Comparison of ENCODE assay signal across 8 mouse cellular contexts in genomic region chr12:103353538-103353937, GRCm38 (mm10). TPM values are rescaled to one million over a fixed set of nuclear protein-coding genes. Genes with fewer than 3 reads are reported as not detected.
DNase-seq lines count a peak whose midpoint lies in the region; ATAC-seq and TF ChIP-seq lines count a peak whose summit lies in the region.

No protein-coding gene starts in this region.

- H3K4me3 ChIP-seq in lung, embryonic 14.5 days (ENCODE audit: low read depth, low read length), result no peak overlapping the region
- H3K4me3 ChIP-seq in forebrain, embryonic 12.5 days (replicated peaks), result no peak overlapping the region
- peak overlapping the region; percentile 40 for H3K4me3 ChIP-seq in heart, embryonic 15.5 days

- peak; percentile 38 for DNase-seq in lung, embryonic 14.5 days
- no peak for DNase-seq in lung, postnatal 36 days
- DNase-seq in brain, adult 2 months (ENCODE audit: low read depth, low spot score), result peak; percentile 86
- peak; percentile 62 for DNase-seq in lung, postnatal 10 days
- DNase-seq in right cerebral cortex, postnatal 14 days, result peak; percentile 58
- DNase-seq in layer of hippocampus, postnatal 25 days (ENCODE audit: extremely low spot score in 1 of 2, low spot score in 1 of 2), result no peak

- TF ChIP-seq CTCF in lung, embryonic 14.5 days (IDR thresholded peaks at IDR 0.05; ENCODE audit: low read depth), result peak; percentile 54

- ATAC-seq in lung, embryonic 14.5 days (ENCODE audit: insufficient read depth), result peak; percentile 36; the same call in 1 of the 2 replicates
- ATAC-seq in forebrain, embryonic 12.5 days (ENCODE audit: low FRiP score), result peak; percentile 45; the same call in 1 of the 2 replicates
- peak; percentile 90 for ATAC-seq in heart, embryonic 15.5 days (replicated peaks; ENCODE audit: insufficient number of reproducible peaks, insufficient read depth, low FRiP score, low read depth)

- no peak overlapping the region; the same call in 1 of the 2 replicates for H3K4me2 ChIP-seq in lung, embryonic 14.5 days
- H3K4me2 ChIP-seq in forebrain, embryonic 12.5 days, result no peak overlapping the region
- peak overlapping the region; percentile 59 for H3K4me2 ChIP-seq in heart, embryonic 15.5 days

- no peak overlapping the region; the same call in 1 of the 2 replicates for H3K27ac ChIP-seq in lung, embryonic 14.5 days (ENCODE audit: low read depth)
- H3K27ac ChIP-seq in forebrain, embryonic 12.5 days, result no peak overlapping the region
- peak overlapping the region; percentile 91 for H3K27ac ChIP-seq in heart, embryonic 15.5 days

- 14% methylated on average over 5 of the region's 5 CpGs for WGBS in lung, embryonic 14.5 days
- WGBS in forebrain, embryonic 12.5 days, result 15% methylated on average over 5 of the region's 5 CpGs
- 11% methylated on average over 5 of the region's 5 CpGs for WGBS in heart, embryonic 15.5 days

- no peaks in the 10 kb centered on the region for H3K9me3 ChIP-seq in lung, embryonic 14.5 days (ENCODE audit: low read depth, low read length)
- H3K9me3 ChIP-seq in forebrain, embryonic 12.5 days, result no peaks in the 10 kb centered on the region
- H3K9me3 ChIP-seq in heart, embryonic 15.5 days (replicated peaks), result no peaks in the 10 kb centered on the region

- H3K4me1 ChIP-seq in lung, embryonic 14.5 days (ENCODE audit: insufficient read depth), result no peaks in the 10 kb centered on the region
- peaks cover 4% of the 10 kb centered on the region; the same call in 1 of the 2 replicates for H3K4me1 ChIP-seq in forebrain, embryonic 12.5 days
- peaks cover 36% of the 10 kb centered on the region for H3K4me1 ChIP-seq in heart, embryonic 15.5 days (replicated peaks)

- no peaks in the 10 kb centered on the region for H3K27me3 ChIP-seq in lung, embryonic 14.5 days (ENCODE audit: insufficient read depth, low read length)
- no peaks in the 10 kb centered on the region for H3K27me3 ChIP-seq in forebrain, embryonic 12.5 days
- H3K27me3 ChIP-seq in heart, embryonic 15.5 days, result no peaks in the 10 kb centered on the region

- H3K9ac ChIP-seq in lung, embryonic 14.5 days, result no peak overlapping the region
- no peak overlapping the region for H3K9ac ChIP-seq in forebrain, embryonic 12.5 days
- H3K9ac ChIP-seq in heart, embryonic 15.5 days, result peak overlapping the region; percentile 46; the same call in 1 of the 2 replicates

- H3K36me3 ChIP-seq in lung, embryonic 14.5 days (ENCODE audit: insufficient read depth), result no peaks in the 10 kb centered on the region
- no peaks in the 10 kb centered on the region for H3K36me3 ChIP-seq in forebrain, embryonic 12.5 days (replicated peaks)
- peaks cover 5% of the 10 kb centered on the region; the same call in 1 of the 2 replicates for H3K36me3 ChIP-seq in heart, embryonic 15.5 days

RNA-seq across cellular contexts. Expression of gene Asb2, which starts 2.3 kb away (rescaled TPM):
- polyA plus RNA-seq in lung, embryonic 14.5 days (2014; fragmentation: Nextera tagmentation; extraction: Ambion mirVana), result 4.5 and 7.8 TPM in 2 replicates
- 0.56 and 0.65 TPM in 2 replicates for polyA plus RNA-seq in forebrain, embryonic 12.5 days (2016; fragmentation: Nextera tagmentation; extraction: Ambion mirVana)
- 194 and 219 TPM in 2 replicates for polyA plus RNA-seq in heart, embryonic 15.5 days (2015; fragmentation: Nextera tagmentation; extraction: Ambion mirVana)
- 1 to 10 TPM; 1.9 to 2.2 TPM for total RNA-seq in layer of hippocampus, postnatal 25 days (2021)

RNA-seq across cellular contexts. Expression of gene Otub2, which starts 34.9 kb away (rescaled TPM):
- polyA plus RNA-seq in lung, embryonic 14.5 days (2014; fragmentation: Nextera tagmentation; extraction: Ambion mirVana), result 8.3 and 8.5 TPM in 2 replicates
- 13.7 and 15.1 TPM in 2 replicates for polyA plus RNA-seq in forebrain, embryonic 12.5 days (2016; fragmentation: Nextera tagmentation; extraction: Ambion mirVana)
- polyA plus RNA-seq in heart, embryonic 15.5 days (2015; fragmentation: Nextera tagmentation; extraction: Ambion mirVana), result 9.9 and 11.2 TPM in 2 replicates
- 10 to 100 TPM; 46.6 to 53.9 TPM for total RNA-seq in layer of hippocampus, postnatal 25 days (2021)

RNA-seq across cellular contexts. Expression of gene Fam181a, which starts 42.8 kb away (rescaled TPM):
- 0.13 TPM in 1 of 2 replicates, not detected in the other for polyA plus RNA-seq in lung, embryonic 14.5 days (2014; fragmentation: Nextera tagmentation; extraction: Ambion mirVana)
- 14.1 and 17.4 TPM in 2 replicates for polyA plus RNA-seq in forebrain, embryonic 12.5 days (2016; fragmentation: Nextera tagmentation; extraction: Ambion mirVana)
- polyA plus RNA-seq in heart, embryonic 15.5 days (2015; fragmentation: Nextera tagmentation; extraction: Ambion mirVana), result not detected in 2 replicates
- total RNA-seq in layer of hippocampus, postnatal 25 days (2021), result 1 to 10 TPM; 1.5 to 2.3 TPM

RNA-seq across cellular contexts. Expression of gene 9330161L09Rik, which starts 54.1 kb away (rescaled TPM):
- 0.51 and 0.62 TPM in 2 replicates for polyA plus RNA-seq in lung, embryonic 14.5 days (2014; fragmentation: Nextera tagmentation; extraction: Ambion mirVana)
- 0.38 and 0.87 TPM in 2 replicates for polyA plus RNA-seq in forebrain, embryonic 12.5 days (2016; fragmentation: Nextera tagmentation; extraction: Ambion mirVana)
- polyA plus RNA-seq in heart, embryonic 15.5 days (2015; fragmentation: Nextera tagmentation; extraction: Ambion mirVana), result 0.19 and 0.42 TPM in 2 replicates
- 1 to 10 TPM; 1.6 to 3.4 TPM for total RNA-seq in layer of hippocampus, postnatal 25 days (2021)

Comparison
In these comparisons a context has a peak if more than half of its experiments do, and no peak if none do; other contexts are left out.
1. DNase-seq: peak in lung, embryonic 14.5 days (single experiment), brain, adult 2 months (single experiment), lung, postnatal 10 days (single experiment) and right cerebral cortex, postnatal 14 days (single experiment); none in lung, postnatal 36 days (single experiment) and layer of hippocampus, postnatal 25 days (0 of 2).
2. ATAC-seq: peak in every context shown above with its lines; median percentile 90 in heart, embryonic 15.5 days; 45 in forebrain, embryonic 12.5 days; 36 in lung, embryonic 14.5 days.
3. RNA of gene Asb2, which starts 2.3 kb away (polyA plus RNA-seq): 194 to 219 TPM in heart, embryonic 15.5 days; 4.5 to 7.8 TPM in lung, embryonic 14.5 days and 0.56 to 0.65 TPM in forebrain, embryonic 12.5 days; every median in the first group is over 10 times any median in the second.
4. RNA of gene Fam181a, which starts 42.8 kb away (polyA plus RNA-seq): 14.1 to 17.4 TPM in forebrain, embryonic 12.5 days; 0.13 TPM in lung, embryonic 14.5 days and not detected in heart, embryonic 15.5 days; every median in the first group is over 10 times any median in the second.